Mouse (Mus musculus) MEL (cell line): ENCODE data around the gene Gm49358. TPM values are rescaled to one million over a fixed set of nuclear protein-coding genes. Genes with fewer than 3 reads are reported as not detected.

Experiments
- DNase-seq: peaks from one replicate; pipeline ENCODE4 v3.0.0; 2011; ENCODE audit warnings: low read depth, low spot score
- H3K27ac ChIP-seq: 2 replicates; pipeline ENCODE4 v1.5.1; 2012; ENCODE audit warnings: low read depth, mild to moderate bottlenecking, control low read depth, low read length, moderate library complexity; ENCODE audit not compliant: control insufficient read depth
- H3K27me3 ChIP-seq, 2 experiments: fragments of 150-350 bp in 1 of 2; sonication (generic) in 1 of 2; 2 replicates each; pipeline ENCODE4 v1.6.1; 2012; ENCODE audit warnings: low read length in 2 of 2, mild to moderate bottlenecking in 2 of 2, improper control_type of control experiment in 1 of 2, moderate library complexity in 1 of 2; ENCODE audit not compliant: insufficient read depth in 2 of 2, control insufficient read depth in 1 of 2
- H3K36me3 ChIP-seq, 2 experiments: 2 replicates each; pipeline ENCODE4 v1.6.1; 2012 to 2014; ENCODE audit warnings: low read length in 2 of 2, improper control_type of control experiment in 1 of 2, inconsistent platforms in 1 of 2, mild to moderate bottlenecking in 1 of 2; ENCODE audit not compliant: insufficient read depth in 2 of 2, control insufficient read depth in 1 of 2
- H3K4me1 ChIP-seq, 2 experiments: fragments of 150-350 bp in 1 of 2; sonication (generic) in 1 of 2; 2 replicates each; pipeline ENCODE4 v1.6.1; 2012; ENCODE audit warnings: low read length in 2 of 2, improper control_type of control experiment in 1 of 2, mild to moderate bottlenecking in 1 of 2; ENCODE audit not compliant: insufficient read depth in 2 of 2, control insufficient read depth in 1 of 2
- H3K4me3 ChIP-seq, 2 experiments: fragments of 150-350 bp in 1 of 2; sonication (generic) in 1 of 2; 2 replicates each; pipeline ENCODE4 v1.5.1; 2012; ENCODE audit warnings: low read depth in 2 of 2, low read length in 2 of 2, mild to moderate bottlenecking in 2 of 2, moderate library complexity in 2 of 2, control low read depth in 1 of 2, improper control_type of control experiment in 1 of 2; ENCODE audit not compliant: control insufficient read depth in 1 of 2, insufficient read depth in 1 of 2
- H3K79me2 ChIP-seq: 2 replicates; pipeline ENCODE4 v1.6.1; 2012; ENCODE audit warnings: mild to moderate bottlenecking, low read length, moderate library complexity; ENCODE audit not compliant: control insufficient read depth, poor library complexity, insufficient read depth
- H3K9ac ChIP-seq: 2 replicates; pipeline ENCODE4 v1.6.1; 2012; ENCODE audit warnings: low read depth, mild to moderate bottlenecking, control low read depth, low read length, moderate library complexity; ENCODE audit not compliant: control insufficient read depth, poor library complexity, severe bottlenecking
- H3K9me3 ChIP-seq: fragments of 150-350 bp; sonication (generic); replicated peaks from 2 replicates; pipeline ENCODE4 v1.6.1; 2012; ENCODE audit warnings: mild to moderate bottlenecking, low read length, improper control_type of control experiment, moderate library complexity; ENCODE audit not compliant: insufficient read depth
- CHD1 ChIP-seq: IDR thresholded peaks from 2 replicates; pipeline ENCODE4 v1.6.1; 2012; ENCODE audit warnings: low read depth, mild to moderate bottlenecking, inconsistent platforms, low read length, improper control_type of control experiment
- CHD2 ChIP-seq: IDR thresholded peaks from 2 replicates; pipeline ENCODE4 v1.6.1; 2011; ENCODE audit warnings: low read length, improper control_type of control experiment
- CTCF ChIP-seq, 3 experiments: IDR thresholded peaks in 2 of 3; conservative IDR thresholded peaks in 1 of 3; 2 replicates each; pipeline ENCODE4 v1.5.1; 2011 to 2012; ENCODE audit warnings: low read length in 3 of 3, low read depth in 2 of 3, mild to moderate bottlenecking in 2 of 3, improper control_type of control experiment in 1 of 3, inconsistent platforms in 1 of 3, mixed read lengths in 1 of 3, moderate library complexity in 1 of 3; ENCODE audit not compliant: control insufficient read depth in 1 of 3, insufficient read depth in 1 of 3, poor library complexity in 1 of 3, severe bottlenecking in 1 of 3
- ELF1 ChIP-seq: IDR thresholded peaks from 2 replicates; pipeline ENCODE4 v1.6.1; 2014; ENCODE audit warnings: low read depth, mild to moderate bottlenecking, inconsistent platforms, low read length, improper control_type of control experiment, moderate library complexity
- EP300 ChIP-seq, 2 experiments: IDR thresholded peaks; 2 replicates each; pipeline ENCODE4 v1.6.1; 2011; ENCODE audit warnings: improper control_type of control experiment in 2 of 2, low read length in 2 of 2, low read depth in 1 of 2, mild to moderate bottlenecking in 1 of 2
- ETS1 ChIP-seq: IDR thresholded peaks from 2 replicates; pipeline ENCODE4 v1.6.1; 2012; ENCODE audit warnings: low read depth, mild to moderate bottlenecking, inconsistent platforms, low read length, improper control_type of control experiment, moderate library complexity
- KAT2A ChIP-seq: conservative IDR thresholded peaks from 2 replicates; pipeline ENCODE4 v1.6.1; 2012; ENCODE audit warnings: low read depth, low read length, improper control_type of control experiment, inconsistent platforms
- MAFK ChIP-seq: IDR thresholded peaks from 2 replicates; pipeline ENCODE4 v1.6.1; 2011; ENCODE audit warnings: low read depth, mild to moderate bottlenecking, low read length, improper control_type of control experiment, borderline replicate concordance
- MAX ChIP-seq: IDR thresholded peaks from 2 replicates; pipeline ENCODE4 v1.6.1; 2011; ENCODE audit warnings: low read length, improper control_type of control experiment
- MAZ ChIP-seq: IDR thresholded peaks from 2 replicates; pipeline ENCODE4 v1.6.1; 2012; ENCODE audit warnings: low read depth, mild to moderate bottlenecking, inconsistent platforms, low read length, improper control_type of control experiment
- MYB ChIP-seq: IDR thresholded peaks from 2 replicates; pipeline ENCODE4 v1.6.1; 2011; ENCODE audit warnings: mild to moderate bottlenecking, low read depth, low read length, improper control_type of control experiment
- MYC ChIP-seq: IDR thresholded peaks from 2 replicates; pipeline ENCODE4 v1.6.1; 2011; ENCODE audit warnings: low read depth, mild to moderate bottlenecking, low read length, improper control_type of control experiment, moderate library complexity
- NELFE ChIP-seq: IDR thresholded peaks from 2 replicates; pipeline ENCODE4 v1.6.1; 2011; ENCODE audit warnings: low read depth, low read length, improper control_type of control experiment
- POLR2A ChIP-seq, 2 experiments: IDR thresholded peaks; 2 replicates each; pipeline ENCODE4 v1.6.1; 2011 to 2012; ENCODE audit warnings: low read length in 2 of 2, mild to moderate bottlenecking in 2 of 2, control low read depth in 1 of 2, improper control_type of control experiment in 1 of 2, low read depth in 1 of 2, moderate library complexity in 1 of 2; ENCODE audit not compliant: control insufficient read depth in 1 of 2, insufficient read depth in 1 of 2, poor library complexity in 1 of 2
- POLR2AphosphoS2 ChIP-seq: IDR thresholded peaks from 2 replicates; pipeline ENCODE4 v1.6.1; 2011; ENCODE audit warnings: low read length, improper control_type of control experiment
- RCOR1 ChIP-seq: IDR thresholded peaks from 2 replicates; pipeline ENCODE4 v1.6.1; 2012; ENCODE audit warnings: low read depth, mild to moderate bottlenecking, inconsistent platforms, low read length, improper control_type of control experiment
- SMC3 ChIP-seq: IDR thresholded peaks from 2 replicates; pipeline ENCODE4 v1.6.1; 2011; ENCODE audit warnings: low read depth, low read length, improper control_type of control experiment
- TAL1 ChIP-seq: IDR thresholded peaks from 2 replicates; pipeline ENCODE4 v1.6.1; 2012; ENCODE audit warnings: mild to moderate bottlenecking, inconsistent platforms, low read length, moderate library complexity, mixed read lengths
- TCF12 ChIP-seq: IDR thresholded peaks from 2 replicates; pipeline ENCODE4 v1.6.1; 2014; ENCODE audit warnings: low read depth, mild to moderate bottlenecking, inconsistent platforms, low read length, improper control_type of control experiment, moderate library complexity
- USF1 ChIP-seq: IDR thresholded peaks from 2 replicates; pipeline ENCODE4 v1.6.1; 2014; ENCODE audit warnings: low read depth, mild to moderate bottlenecking, inconsistent platforms, low read length, improper control_type of control experiment, moderate library complexity
- USF2 ChIP-seq, 2 experiments: IDR thresholded peaks; 2 replicates each; pipeline ENCODE4 v1.6.1; 2011 to 2012; ENCODE audit warnings: improper control_type of control experiment in 2 of 2, low read length in 2 of 2, borderline replicate concordance in 1 of 2, inconsistent platforms in 1 of 2, low read depth in 1 of 2, mild to moderate bottlenecking in 1 of 2; ENCODE audit not compliant: insufficient read depth in 1 of 2
- ZKSCAN1 ChIP-seq: IDR thresholded peaks from 2 replicates; pipeline ENCODE4 v1.6.1; 2012; ENCODE audit warnings: low read depth, mild to moderate bottlenecking, inconsistent platforms, low read length, improper control_type of control experiment, moderate library complexity
- ZMIZ1 ChIP-seq: IDR thresholded peaks from 2 replicates; pipeline ENCODE4 v1.6.1; 2012; ENCODE audit warnings: low read depth, mild to moderate bottlenecking, inconsistent platforms, low read length, improper control_type of control experiment, moderate library complexity
- ZNF384 ChIP-seq: IDR thresholded peaks from 2 replicates; pipeline ENCODE4 v1.6.1; 2012; ENCODE audit warnings: low read depth, mild to moderate bottlenecking, inconsistent platforms, low read length, improper control_type of control experiment
- polyA plus RNA-seq, 2 experiments: library from polyadenylated mRNA; stranded (reverse) in 1 of 2; unstranded in 1 of 2; fragments of >175 nt in 1 of 2; fragments of >200 nt in 1 of 2; gene quantifications; 2 replicates each; pipeline versions ENCODE4 v1.2.1 to v1.2.4; 2012; ENCODE audit warnings: low replicate concordance in 2 of 2, low read depth in 1 of 2; ENCODE audit not compliant: insufficient read length in 2 of 2, insufficient read depth in 1 of 2, missing spikeins in 1 of 2
- total RNA-seq: library from RNA; depleted of rRNA; stranded (reverse); fragments of 300-350 nt; gene quantifications from 2 replicates; pipeline ENCODE4 v1.2.3, GENCODE M21; 2012

Gene Gm49358
- total and polyA plus RNA-seq, 3 experiments = 1.3 TPM; not detected in 2

DNA sequence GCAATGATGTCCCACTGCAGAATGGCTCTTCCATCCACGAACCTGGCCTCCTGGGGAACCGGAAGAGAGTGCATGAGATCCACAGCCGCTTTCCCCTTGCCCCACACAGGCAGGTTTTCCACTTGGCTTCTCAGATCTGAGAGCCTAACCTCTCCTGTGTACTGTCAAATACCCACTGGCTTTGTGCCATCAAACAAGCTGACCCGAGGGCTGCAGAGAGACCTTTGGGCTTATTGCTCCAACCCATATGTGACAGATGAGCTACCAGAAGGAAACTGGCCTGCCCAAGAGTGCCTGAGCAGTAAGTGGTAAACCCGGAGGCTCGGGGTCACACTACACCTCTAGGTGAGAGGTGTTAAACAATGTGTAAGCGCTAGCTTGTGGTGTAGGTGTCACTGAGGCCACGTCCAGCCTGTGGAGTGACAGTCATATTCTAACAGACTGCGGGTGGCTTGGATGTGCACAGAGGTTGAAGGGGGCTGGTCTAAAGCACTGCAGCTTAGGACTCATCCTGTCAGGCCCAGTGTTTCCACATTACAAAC is 83.2 kb downstream of the Gm49358 start:
- Histone ChIP-seq H3K36me3 (no peaks in the 10 kb centered on the region), H3K4me3 (no peak overlapping the region), H3K27ac (no peak overlapping the region), H3K27me3 (no peaks in the 10 kb centered on the region), H3K9ac (no peak overlapping the region), H3K9me3 (no peaks in the 10 kb centered on the region), H3K79me2 (no peaks in the 10 kb centered on the region), H3K4me1 (no peaks in the 10 kb centered on the region)
- no peak for DNase-seq
- no peak for TF ChIP-seq USF2 (IDR thresholded peaks at IDR 0.05; ENCODE audit: borderline replicate concordance in 1 of 2, insufficient read depth in 1 of 2, low read depth in 1 of 2, low read length in 2 of 2)
- no peak for TF ChIP-seq TCF12
- no peak for TF ChIP-seq MAX
- TF ChIP-seq CHD1 = no peak
- TF ChIP-seq MAFK = no peak
- TF ChIP-seq CTCF (IDR thresholded peaks at IDR 0.05 in 2 of 3, conservative IDR thresholded peaks at IDR 0.05 in 1 of 3; ENCODE audit: control insufficient read depth in 1 of 3, insufficient read depth in 1 of 3, low read depth in 2 of 3, low read length in 3 of 3, poor library complexity in 1 of 3, severe bottlenecking in 1 of 3) = no peak
- TF ChIP-seq ZKSCAN1 = no peak
- no peak for TF ChIP-seq TAL1
- no peak for TF ChIP-seq NELFE
- TF ChIP-seq CHD2 = no peak
- TF ChIP-seq RCOR1 = no peak
- no peak for TF ChIP-seq ZMIZ1
- TF ChIP-seq MYC = no peak
- TF ChIP-seq SMC3 = no peak

DNA sequence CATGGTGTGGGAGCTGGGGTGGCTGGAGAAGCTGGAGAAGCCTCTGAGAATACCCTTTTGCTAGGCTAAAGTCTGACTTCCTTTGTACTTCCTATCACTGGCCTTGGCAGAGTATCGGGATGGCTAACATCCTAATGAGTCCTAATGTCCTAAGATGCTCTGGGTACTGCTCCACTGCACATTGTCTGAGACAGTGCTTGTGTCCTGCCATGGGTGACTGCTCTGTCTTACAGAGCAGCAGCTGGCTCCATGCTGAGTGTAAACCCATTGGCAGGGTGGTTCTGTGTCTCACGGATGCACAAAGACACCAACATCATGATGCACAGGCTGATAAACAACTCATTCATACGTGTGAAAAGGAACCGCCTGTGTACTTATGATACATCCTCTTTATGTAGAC is 85.3 kb downstream of the Gm49358 start:
- TF ChIP-seq ELF1 (no peak), KAT2A (no peak), MYB (no peak), POLR2A (IDR thresholded peaks at IDR 0.05; ENCODE audit: control insufficient read depth in 1 of 2, insufficient read depth in 1 of 2, low read depth in 1 of 2, low read length in 2 of 2, poor library complexity in 1 of 2) (no peak), TAL1 (no peak), MAX (no peak), EP300 (IDR thresholded peaks at IDR 0.05; ENCODE audit: low read depth in 1 of 2, low read length in 2 of 2) (no peak), USF1 (no peak), POLR2AphosphoS2 (no peak), ETS1 (no peak), ZNF384 (no peak), MAZ (no peak), SMC3 (no peak)

More for the DNA sequence above, 85.3 kb downstream of the Gm49358 start:
- H3K79me2 ChIP-seq = no peaks in the 10 kb centered on the region
- no peaks in the 10 kb centered on the region for H3K36me3 ChIP-seq
- DNase-seq = no peak
- H3K27ac ChIP-seq = no peak overlapping the region
- H3K9me3 ChIP-seq = no peaks in the 10 kb centered on the region
- H3K9ac ChIP-seq = no peak overlapping the region
- no peaks in the 10 kb centered on the region for H3K4me1 ChIP-seq
- no peaks in the 10 kb centered on the region for H3K27me3 ChIP-seq
- H3K4me3 ChIP-seq = no peak overlapping the region
